Mouse (Mus musculus) liver, embryonic 15.5 days (tissue): ENCODE measurements around the gene Pcyt1a. TPM values are rescaled to one million over a fixed set of nuclear protein-coding genes. Genes with fewer than 3 reads are reported as not detected.

Experiments
- ATAC-seq: fragments of 200-750 bp; cut with Nextera tagmentation; 2 replicates; pipeline ENCODE4 v1.8.0; 2017; ENCODE audit warnings: moderate number of reproducible peaks, mild to moderate bottlenecking, moderate library complexity; ENCODE audit not compliant: insufficient read depth
- H3K27ac ChIP-seq: fragments of 300-500 bp; sonication (generic); replicated peaks from 2 replicates; pipeline ENCODE4 v1.5.1; 2015; ENCODE audit warnings: mild to moderate bottlenecking, inconsistent platforms
- H3K27me3 ChIP-seq: fragments of 300-500 bp; sonication (generic); 2 replicates; pipeline ENCODE4 v1.6.1; 2015; ENCODE audit warnings: mild to moderate bottlenecking, inconsistent platforms
- H3K36me3 ChIP-seq: fragments of 300-500 bp; sonication (generic); replicated peaks from 2 replicates; pipeline ENCODE4 v1.6.1; 2015; ENCODE audit warnings: moderate library complexity, mild to moderate bottlenecking, inconsistent platforms
- H3K4me1 ChIP-seq: fragments of 300-500 bp; sonication (generic); replicated peaks from 2 replicates; pipeline ENCODE4 v1.6.1; 2015; ENCODE audit warnings: inconsistent platforms
- H3K4me2 ChIP-seq: fragments of 300-500 bp; sonication (generic); 2 replicates; pipeline ENCODE4 v1.6.1; 2015; ENCODE audit warnings: moderate library complexity, mild to moderate bottlenecking, inconsistent platforms
- H3K4me3 ChIP-seq: fragments of 300-500 bp; sonication (generic); replicated peaks from 2 replicates; pipeline ENCODE4 v1.5.1; 2015; ENCODE audit warnings: mild to moderate bottlenecking, inconsistent platforms
- H3K9ac ChIP-seq: fragments of 300-500 bp; sonication (generic); 2 replicates; pipeline ENCODE4 v1.6.1; 2015; ENCODE audit warnings: moderate library complexity, mild to moderate bottlenecking, inconsistent platforms
- H3K9me3 ChIP-seq: fragments of 300-500 bp; sonication (generic); replicated peaks from 2 replicates; pipeline ENCODE4 v1.6.1; 2016; ENCODE audit warnings: inconsistent platforms
- WGBS: fragments of 180-500 bp; shearing (Covaris S2); methylation state at CpG from one replicate; pipeline ENCODE4 v1.1.7; 2015; ENCODE audit warnings: mixed read lengths; ENCODE audit not compliant: insufficient replicate concordance; 5-methylcytosine and 5-hydroxymethylcytosine counted together
- polyA plus RNA-seq: library from polyadenylated mRNA; unstranded; fragments of >200 nt; fragmentation: Nextera tagmentation; extraction: Ambion mirVana; gene quantifications from 2 replicates; pipeline ENCODE4 v1.2.1, GENCODE M21; 2015

The Pcyt1a gene
- polyA plus RNA-seq, 1 experiment from 2014 or later, result 38.3 TPM

DNA sequence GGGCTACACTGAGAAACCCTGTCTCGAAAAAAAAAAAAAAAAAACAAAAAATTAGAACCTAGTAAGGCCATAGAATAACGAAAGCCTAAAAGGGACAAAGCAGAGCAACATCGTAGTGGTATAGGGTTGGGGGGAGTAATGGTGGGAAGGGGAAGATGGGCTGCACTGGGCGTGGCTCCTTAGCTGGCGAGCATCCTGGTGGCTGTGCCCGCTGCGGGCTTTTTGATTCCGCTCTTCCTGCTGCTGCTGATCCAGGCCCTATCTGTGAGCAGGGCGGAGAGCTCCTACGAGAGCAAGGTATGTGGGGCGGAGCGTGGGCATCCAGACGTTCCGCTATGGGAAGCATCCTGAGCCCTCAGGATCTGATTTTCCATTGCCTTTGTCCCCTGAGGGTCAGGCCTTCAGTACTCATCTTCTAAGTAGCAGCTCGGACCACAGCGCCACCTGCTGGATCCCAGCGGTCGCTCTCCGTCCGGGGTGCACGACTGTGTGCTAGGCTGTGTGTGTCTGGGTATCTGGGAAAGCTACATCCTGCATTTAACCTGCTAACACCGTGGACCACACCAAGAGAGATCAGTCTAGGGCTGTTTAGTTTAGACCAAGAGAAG lies 68.8 kb downstream of the Pcyt1a start:
- ATAC-seq, result peak; percentile 83
- WGBS, result 10% methylated on average over 22 of the region's 22 CpGs
- H3K9ac ChIP-seq, result no peak overlapping the region
- peak overlapping the region; percentile 29; the same call in 1 of the 2 replicates for H3K4me3 ChIP-seq
- H3K36me3 ChIP-seq, result no peaks in the 10 kb centered on the region
- H3K27ac ChIP-seq, result no peak overlapping the region
- H3K4me1 ChIP-seq, result peaks cover 20% of the 10 kb centered on the region
- H3K4me2 ChIP-seq, result peak overlapping the region; percentile 54
- H3K9me3 ChIP-seq, result no peaks in the 10 kb centered on the region
- peaks cover 30% of the 10 kb centered on the region for H3K27me3 ChIP-seq

DNA sequence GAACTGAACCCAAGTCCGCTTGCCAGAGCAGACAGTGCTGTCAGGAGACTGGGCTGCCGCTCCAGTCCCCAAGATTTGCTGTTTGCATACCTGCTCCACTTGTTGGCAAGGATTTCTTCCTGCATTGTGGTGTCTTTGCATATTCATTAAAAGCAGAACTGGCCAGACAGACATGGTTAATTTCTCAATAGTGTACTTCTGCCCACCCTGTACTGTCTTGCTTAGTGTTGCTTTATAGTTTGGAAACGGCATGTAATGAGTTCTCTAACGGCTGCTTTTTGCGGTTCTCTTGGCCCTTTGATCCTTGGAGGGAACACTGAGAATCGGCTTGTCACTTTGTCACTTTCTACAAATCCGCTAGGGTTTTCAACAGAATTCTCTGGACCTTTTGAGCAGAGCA lies 70.7 kb downstream of the Pcyt1a start:
- ATAC-seq, result no peak
- 64% methylated on average over 7 of the region's 7 CpGs for WGBS
- Histone ChIP-seq H3K27me3 (peaks cover 30% of the 10 kb centered on the region), H3K4me1 (peaks cover 24% of the 10 kb centered on the region), H3K4me2 (no peak overlapping the region), H3K36me3 (no peaks in the 10 kb centered on the region), H3K27ac (no peak overlapping the region), H3K9ac (no peak overlapping the region), H3K4me3 (no peak overlapping the region), H3K9me3 (no peaks in the 10 kb centered on the region)

DNA sequence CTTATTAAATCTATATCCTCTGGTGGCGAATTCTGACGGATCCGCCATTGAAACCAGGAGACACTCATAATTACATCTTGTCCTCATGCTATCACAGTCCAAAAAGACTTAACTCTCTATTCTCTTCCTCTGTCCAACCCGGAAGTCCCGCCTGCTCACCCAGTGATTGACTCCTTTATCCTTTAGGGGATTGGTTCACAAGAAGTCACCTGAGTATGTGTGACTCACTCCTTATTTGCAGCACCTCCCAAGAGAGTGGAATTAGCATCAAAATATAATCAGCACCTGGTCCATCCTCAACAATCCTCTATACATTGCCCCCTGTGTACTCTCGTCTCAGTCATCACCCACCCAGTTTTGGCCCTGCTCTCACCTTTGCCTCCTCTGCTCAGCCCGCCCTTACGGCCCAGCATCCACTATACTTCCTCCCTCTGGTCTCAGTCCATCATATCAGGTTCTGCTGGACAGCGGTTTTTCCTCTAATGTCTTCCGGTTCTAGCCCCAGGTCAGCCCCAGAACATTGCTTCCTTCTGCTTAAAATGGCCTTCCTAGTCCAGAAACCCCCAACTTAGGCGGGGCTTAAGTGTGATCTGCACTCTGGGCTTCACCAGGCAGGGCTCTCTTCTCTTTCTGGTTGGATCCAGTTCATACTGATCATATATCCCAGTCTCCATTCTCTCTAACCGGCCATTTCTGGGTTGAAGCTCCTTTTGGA lies 72.1 kb downstream of the Pcyt1a start:
- WGBS, result 66% methylated on average over 12 of the region's 12 CpGs
- Histone ChIP-seq H3K4me1 (peaks cover 38% of the 10 kb centered on the region), H3K9ac (no peak overlapping the region), H3K36me3 (no peaks in the 10 kb centered on the region), H3K27me3 (peaks cover 30% of the 10 kb centered on the region), H3K9me3 (no peaks in the 10 kb centered on the region), H3K4me3 (no peak overlapping the region), H3K27ac (no peak overlapping the region), H3K4me2 (no peak overlapping the region)
- no peak for ATAC-seq

DNA sequence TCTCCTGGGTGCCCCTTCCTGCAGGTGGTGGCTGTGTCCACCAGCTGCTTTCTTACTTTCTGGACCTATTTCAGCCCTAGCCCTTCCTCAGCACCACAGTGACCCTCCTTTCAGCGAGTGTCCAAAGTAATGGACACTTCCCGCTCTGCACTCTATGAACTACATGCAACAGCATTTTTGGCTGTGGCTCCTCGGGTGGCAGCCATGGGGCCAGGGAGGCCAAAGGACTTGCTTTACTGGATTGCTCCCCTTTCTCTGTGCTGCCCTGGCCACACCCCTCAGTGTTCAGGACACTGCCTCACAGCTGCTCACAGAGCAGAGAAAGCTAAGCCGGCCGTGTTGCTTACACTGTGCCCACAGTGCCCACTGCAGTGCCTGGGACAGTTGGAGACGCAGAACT lies 72.9 kb downstream of the Pcyt1a start:
- 58% methylated on average over 6 of the region's 6 CpGs for WGBS
- peaks cover 46% of the 10 kb centered on the region for H3K4me1 ChIP-seq
- no peak overlapping the region for H3K27ac ChIP-seq

DNA sequence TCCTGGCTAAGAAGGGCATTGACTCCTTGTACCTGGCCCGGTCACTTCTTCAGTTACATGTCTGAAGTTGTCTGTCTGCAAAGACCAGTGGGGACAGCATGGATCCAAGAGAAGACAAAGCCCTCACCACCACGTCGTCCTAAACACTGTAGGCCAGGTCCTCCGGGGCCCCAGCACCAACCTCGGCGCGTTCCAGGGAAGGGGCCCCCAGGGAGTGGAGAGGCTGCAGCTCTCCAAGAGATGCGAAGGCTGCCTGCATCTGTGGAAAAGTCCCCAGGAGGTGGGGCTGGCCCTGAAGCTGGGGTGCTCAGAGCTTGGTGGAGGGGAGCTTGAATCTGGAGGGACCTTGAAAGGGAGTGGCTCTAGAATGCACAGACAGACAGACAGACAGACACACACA lies 75.6 kb downstream of the Pcyt1a start:
- H3K36me3 ChIP-seq, result no peaks in the 10 kb centered on the region
- H3K4me2 ChIP-seq, result no peak overlapping the region
- peaks cover 61% of the 10 kb centered on the region for H3K4me1 ChIP-seq
- no peaks in the 10 kb centered on the region for H3K9me3 ChIP-seq
- H3K9ac ChIP-seq, result no peak overlapping the region
- peak overlapping the region; percentile 97 for H3K27ac ChIP-seq
- 81% methylated on average over 8 of the region's 8 CpGs for WGBS
- H3K4me3 ChIP-seq, result no peak overlapping the region
- H3K27me3 ChIP-seq, result peaks cover 8% of the 10 kb centered on the region
- ATAC-seq, result no peak

More for the DNA sequence above, 72.9 kb downstream of the Pcyt1a start:
- Histone ChIP-seq H3K9ac (no peak overlapping the region), H3K27me3 (peaks cover 24% of the 10 kb centered on the region), H3K4me2 (no peak overlapping the region), H3K4me3 (no peak overlapping the region), H3K36me3 (no peaks in the 10 kb centered on the region), H3K9me3 (no peaks in the 10 kb centered on the region)
- ATAC-seq, result no peak

DNA sequence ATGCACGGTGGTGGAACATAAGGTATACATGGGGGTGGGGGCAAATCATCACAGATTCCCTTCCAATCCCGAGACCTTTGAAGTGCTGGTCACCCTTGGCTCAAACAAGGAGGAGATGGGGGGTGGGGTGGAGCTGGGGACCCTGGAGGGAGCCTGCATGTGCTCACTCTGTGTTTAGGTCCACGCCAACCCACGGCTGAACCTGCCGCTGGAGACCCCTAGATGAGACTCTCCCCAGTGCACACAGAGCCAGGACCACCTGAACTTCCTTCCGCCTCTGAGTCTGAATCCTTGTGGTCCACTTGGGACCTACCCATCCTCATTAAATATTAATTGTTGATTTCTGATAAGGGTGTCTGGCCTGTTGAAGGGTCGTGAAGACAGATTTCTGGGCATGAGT lies 76.1 kb downstream of the Pcyt1a start:
- ATAC-seq, result no peak
- H3K4me3 ChIP-seq, result no peak overlapping the region
- H3K27ac ChIP-seq, result peak overlapping the region; percentile 97
- peaks cover 67% of the 10 kb centered on the region for H3K4me1 ChIP-seq
- peaks cover 2% of the 10 kb centered on the region for H3K27me3 ChIP-seq
- no peaks in the 10 kb centered on the region for H3K9me3 ChIP-seq
- H3K4me2 ChIP-seq, result peak overlapping the region; percentile 33
- H3K36me3 ChIP-seq, result no peaks in the 10 kb centered on the region
- WGBS, result 70% methylated on average over 7 of the region's 7 CpGs
- H3K9ac ChIP-seq, result no peak overlapping the region

DNA sequence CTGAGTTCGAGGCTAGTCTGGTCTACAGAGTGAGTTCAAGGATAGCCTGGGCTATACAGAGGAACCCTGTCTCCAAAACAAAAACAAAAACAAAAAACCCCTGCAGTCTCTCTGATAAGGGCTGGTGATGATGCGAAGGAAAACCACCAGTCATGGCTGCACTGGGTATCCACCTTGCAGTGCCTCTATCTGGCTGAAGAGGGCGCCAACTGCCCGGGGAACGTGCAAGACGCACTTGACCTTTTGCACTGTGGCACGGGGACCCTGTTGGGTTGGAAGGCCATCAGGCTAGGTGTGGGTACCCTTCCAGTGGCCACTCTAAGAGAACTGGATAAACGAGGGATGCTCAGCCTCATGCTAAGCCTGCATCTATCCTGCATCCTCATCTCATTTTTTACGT lies 76.7 kb downstream of the Pcyt1a start:
- H3K4me2 ChIP-seq, result peak overlapping the region; percentile 87
- peak overlapping the region; percentile 82 for H3K9ac ChIP-seq
- no peaks in the 10 kb centered on the region for H3K9me3 ChIP-seq
- H3K4me3 ChIP-seq, result peak overlapping the region; percentile 54
- peaks cover 72% of the 10 kb centered on the region for H3K4me1 ChIP-seq
- 9% methylated on average over 9 of the region's 9 CpGs for WGBS
- H3K27ac ChIP-seq, result peak overlapping the region; percentile 97
- ATAC-seq, result peak; percentile 3
- no peaks in the 10 kb centered on the region for H3K36me3 ChIP-seq
- no peaks in the 10 kb centered on the region; the same call in 1 of the 2 replicates for H3K27me3 ChIP-seq

DNA sequence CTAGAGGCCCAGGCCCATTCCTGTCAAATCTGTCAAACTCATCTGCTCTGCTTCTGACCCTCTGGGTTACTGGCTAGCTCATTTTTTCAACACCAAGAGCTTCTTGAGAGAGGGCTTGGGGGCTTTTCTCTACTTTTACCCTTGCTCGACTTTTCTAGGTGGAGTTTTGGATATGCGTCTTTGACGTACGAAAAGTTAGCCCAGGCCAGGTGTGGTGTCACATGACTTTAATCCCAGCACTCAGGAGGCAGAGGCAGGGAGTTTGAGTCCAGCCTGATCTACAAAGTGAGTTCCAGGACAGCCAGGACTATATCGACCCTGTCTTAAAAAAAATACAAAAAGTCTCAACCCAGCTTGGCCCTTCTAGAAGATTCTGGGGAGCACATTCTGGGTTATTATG lies 77.3 kb downstream of the Pcyt1a start:
- WGBS, result 38% methylated on average over 5 of the region's 5 CpGs
- H3K4me1 ChIP-seq, result peaks cover 77% of the 10 kb centered on the region
- peak overlapping the region; percentile 87 for H3K4me2 ChIP-seq

DNA sequence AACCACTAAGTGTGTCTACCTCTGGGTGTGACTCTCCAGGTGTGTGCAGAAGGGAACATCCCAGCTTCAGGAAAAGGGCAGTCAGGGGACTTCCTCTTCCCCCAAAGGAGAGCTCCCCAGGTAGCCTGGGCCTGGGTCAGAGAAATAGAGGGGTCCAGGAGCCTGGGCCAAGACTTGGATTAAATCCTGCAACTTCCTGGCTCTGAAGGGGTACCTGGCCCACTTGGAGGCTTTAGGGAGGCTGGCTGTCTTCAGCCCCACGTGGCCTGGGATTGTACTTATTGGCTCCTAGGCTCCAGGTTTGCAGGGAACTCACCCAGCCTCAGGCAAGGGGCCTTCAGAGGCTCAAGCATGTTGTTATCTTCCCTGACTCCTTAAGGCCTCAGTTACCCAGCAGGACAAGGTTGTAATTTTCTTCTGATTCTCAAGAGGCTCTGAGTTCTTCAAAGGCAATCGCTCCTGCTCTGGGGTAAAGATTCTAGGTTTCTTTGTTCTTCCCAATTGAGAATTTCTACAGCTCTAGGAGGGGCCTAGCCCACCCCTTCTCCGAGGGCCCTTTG lies 77.9 kb downstream of the Pcyt1a start:
- H3K9me3 ChIP-seq, result no peaks in the 10 kb centered on the region
- H3K36me3 ChIP-seq, result no peaks in the 10 kb centered on the region
- ATAC-seq, result no peak
- peaks cover 77% of the 10 kb centered on the region for H3K4me1 ChIP-seq
- H3K27ac ChIP-seq, result peak overlapping the region; percentile 97
- 20% methylated on average over 3 of the region's 3 CpGs for WGBS
- H3K9ac ChIP-seq, result peak overlapping the region; percentile 82
- peak overlapping the region; percentile 54 for H3K4me3 ChIP-seq
- H3K27me3 ChIP-seq, result no peaks in the 10 kb centered on the region; the same call in 1 of the 2 replicates
- peak overlapping the region; percentile 87 for H3K4me2 ChIP-seq

More for the DNA sequence above, 77.3 kb downstream of the Pcyt1a start:
- Histone ChIP-seq H3K36me3 (no peaks in the 10 kb centered on the region), H3K27me3 (no peaks in the 10 kb centered on the region; the same call in 1 of the 2 replicates), H3K9me3 (no peaks in the 10 kb centered on the region), H3K27ac (peak overlapping the region; percentile 97), H3K9ac (peak overlapping the region; percentile 82), H3K4me3 (peak overlapping the region; percentile 54)
- ATAC-seq, result no peak

DNA sequence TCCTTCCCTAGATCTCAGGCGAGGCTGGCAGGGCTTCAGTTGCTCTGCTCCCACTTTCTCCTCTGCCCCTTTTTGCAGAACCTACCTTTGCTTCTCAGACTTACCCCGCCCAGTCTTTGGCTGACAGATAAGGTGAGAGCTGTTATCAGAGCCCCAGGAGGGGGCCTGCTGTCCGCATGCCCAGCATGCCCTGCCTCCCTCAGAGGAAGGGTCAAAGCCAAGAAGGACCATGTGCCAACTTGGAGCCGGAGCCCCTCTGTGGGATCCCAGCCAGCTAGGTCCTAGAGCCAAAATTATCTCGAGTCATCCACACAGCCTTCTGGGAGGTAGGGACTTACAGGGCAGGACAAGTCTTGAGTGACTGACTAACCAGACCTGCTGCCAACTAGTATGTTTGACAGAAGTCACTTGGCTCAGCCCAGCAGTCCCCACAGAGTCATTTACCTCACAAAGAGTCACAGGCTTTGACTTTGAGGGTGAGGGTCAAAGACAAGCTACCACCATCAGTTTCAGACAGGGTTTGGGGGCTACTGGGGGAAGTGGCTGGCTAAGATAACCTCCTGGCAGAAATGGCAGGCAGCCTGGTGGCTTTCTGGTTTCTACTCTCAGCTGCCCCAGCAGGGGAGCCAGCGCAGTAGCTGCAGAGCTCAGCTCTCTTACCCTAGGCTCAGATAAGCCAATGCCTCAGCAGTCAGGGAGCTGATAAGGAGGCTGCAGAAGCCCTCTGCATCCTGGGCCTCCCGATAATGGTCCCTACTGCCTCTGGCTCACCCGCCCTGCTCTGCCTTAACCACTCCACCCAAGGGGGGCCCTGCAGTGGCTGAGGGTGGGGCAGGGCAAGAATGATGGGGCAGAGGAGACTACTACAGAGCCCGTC lies 78.6 kb downstream of the Pcyt1a start:
- Histone ChIP-seq H3K9ac (peak overlapping the region; percentile 82), H3K4me3 (peak overlapping the region; percentile 54), H3K4me2 (peak overlapping the region; percentile 87), H3K4me1 (peaks cover 79% of the 10 kb centered on the region), H3K27ac (peak overlapping the region; percentile 97), H3K9me3 (no peaks in the 10 kb centered on the region), H3K27me3 (no peaks in the 10 kb centered on the region), H3K36me3 (no peaks in the 10 kb centered on the region)
- ATAC-seq, result peak; percentile 91
- 11% methylated on average over 9 of the region's 9 CpGs for WGBS
